Mouse (Mus musculus): ENCODE results near the gene Ski. TPM values are rescaled to one million over a fixed set of nuclear protein-coding genes. Genes with fewer than 3 reads are reported as not detected.
"Not testable (repeated sequence)": the region's sequence is repeated elsewhere in the genome, so short reads cannot be mapped to it uniquely, and the experiment has no call there.

The Ski gene
- 100 to 1,000 TPM; 133 to 138 TPM for total RNA-seq (2021)
- long read RNA-seq, experiment 1, full-length matches to known transcripts, result 101 of 214 reads
- long read RNA-seq, experiment 1, partial matches to known transcripts, result 15 of 214 reads
- long read RNA-seq, experiment 1, other reads (novel, unspliced or antisense), result 98 of 214 reads
- long read RNA-seq, experiment 2, full-length matches to known transcripts, result 126 of 252 reads
- long read RNA-seq, experiment 2, partial matches to known transcripts, result 26 of 252 reads
- long read RNA-seq, experiment 2, other reads (novel, unspliced or antisense), result 100 of 252 reads

DNA sequence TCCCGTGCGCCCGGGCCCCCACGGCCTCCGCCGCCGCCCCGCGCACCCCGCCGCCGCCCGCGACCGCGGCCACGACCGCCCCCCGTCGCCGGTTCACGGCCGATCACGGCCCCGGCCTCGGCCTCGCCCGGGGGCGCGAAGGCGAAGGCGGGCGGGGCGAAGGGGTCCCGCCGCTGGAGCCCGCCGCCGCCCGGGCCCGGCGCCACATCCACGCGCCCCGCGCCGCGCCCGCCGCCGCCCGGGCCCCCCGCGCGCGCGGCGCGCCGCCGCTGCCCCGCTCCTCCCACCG lies at the start of gene Ski:
Ski (minus strand) TSS at position 41 of the 289 bp plus-strand sequence.
- no peak for DNase-seq (ENCODE audit: low spot score in 2 of 2)

DNA sequence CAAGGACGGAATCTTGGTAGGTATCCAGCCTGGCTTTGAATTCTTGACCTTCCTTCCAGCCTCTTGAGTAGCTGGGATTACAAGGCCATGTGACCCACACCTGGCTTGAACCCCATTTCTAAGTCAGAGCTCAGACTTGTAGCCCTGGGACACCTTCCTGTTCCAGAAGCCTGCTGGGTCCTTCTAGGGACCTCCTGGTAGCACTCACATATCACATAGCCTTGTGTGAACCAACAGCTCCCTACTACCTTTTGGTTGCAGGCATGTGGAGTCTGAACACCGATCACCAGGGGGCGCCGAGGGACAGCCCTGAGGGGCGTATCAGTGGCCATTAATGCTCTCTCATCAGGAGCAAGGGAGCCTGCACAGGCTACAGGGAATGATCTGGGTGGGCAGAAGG lies 46.0 kb upstream of the Ski start:
- DNase-seq (ENCODE audit: low spot score in 2 of 2), result peak; percentile 72 to 82

DNA sequence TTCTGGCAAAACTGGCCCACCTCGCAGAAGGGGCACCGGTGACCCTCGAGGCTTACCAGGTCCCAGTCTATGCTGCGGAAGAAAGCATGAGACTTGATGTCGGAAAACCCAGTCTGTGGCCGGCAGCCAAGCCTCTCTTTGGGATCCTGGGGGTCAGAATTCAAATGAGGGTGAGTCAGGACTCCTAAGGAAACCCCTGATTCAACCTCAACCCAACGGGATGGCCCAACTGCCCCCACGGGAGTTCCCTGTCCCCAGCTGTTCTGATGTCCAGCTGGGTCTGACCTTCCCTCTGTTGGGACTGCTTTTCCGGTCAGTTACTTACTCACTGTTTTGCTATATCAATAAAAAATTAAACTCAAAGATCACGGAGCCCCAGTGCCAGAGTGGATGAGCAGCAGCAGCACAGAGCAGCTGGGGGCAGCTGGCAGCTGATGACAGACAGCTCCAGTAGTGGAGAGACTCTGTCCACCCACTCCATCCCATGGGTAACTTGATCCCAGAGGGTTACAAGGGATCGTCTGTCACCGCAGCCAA lies 45.3 kb upstream of the Ski start:
- DNase-seq (ENCODE audit: low spot score in 2 of 2), result peak in 1 of 2 experiments; percentile 34

DNA sequence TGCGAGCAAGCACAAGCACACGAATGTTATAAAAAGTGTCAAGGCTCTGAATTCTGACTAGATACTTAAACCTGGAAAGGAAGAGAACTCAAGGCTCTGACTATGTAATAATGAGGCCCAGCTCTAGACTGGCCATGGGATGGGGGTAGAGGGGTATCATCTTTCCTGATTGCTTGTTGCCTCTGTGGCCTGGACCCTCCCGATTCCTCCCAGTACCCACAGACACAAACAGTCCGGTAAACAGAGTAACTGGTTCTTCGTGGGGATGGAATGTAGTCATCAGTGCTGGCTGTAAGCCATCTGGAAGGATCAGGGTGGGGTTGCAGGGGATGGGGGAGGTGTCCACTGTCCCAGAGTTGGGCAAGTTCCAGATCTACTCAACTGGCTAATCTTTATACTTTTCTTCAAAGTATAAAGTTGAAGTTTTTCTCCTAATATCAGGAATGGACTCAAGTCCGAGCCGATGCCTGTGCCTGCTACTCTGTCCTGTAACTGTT lies 44.7 kb upstream of the Ski start:
- DNase-seq (ENCODE audit: low spot score in 2 of 2), result no peak

DNA sequence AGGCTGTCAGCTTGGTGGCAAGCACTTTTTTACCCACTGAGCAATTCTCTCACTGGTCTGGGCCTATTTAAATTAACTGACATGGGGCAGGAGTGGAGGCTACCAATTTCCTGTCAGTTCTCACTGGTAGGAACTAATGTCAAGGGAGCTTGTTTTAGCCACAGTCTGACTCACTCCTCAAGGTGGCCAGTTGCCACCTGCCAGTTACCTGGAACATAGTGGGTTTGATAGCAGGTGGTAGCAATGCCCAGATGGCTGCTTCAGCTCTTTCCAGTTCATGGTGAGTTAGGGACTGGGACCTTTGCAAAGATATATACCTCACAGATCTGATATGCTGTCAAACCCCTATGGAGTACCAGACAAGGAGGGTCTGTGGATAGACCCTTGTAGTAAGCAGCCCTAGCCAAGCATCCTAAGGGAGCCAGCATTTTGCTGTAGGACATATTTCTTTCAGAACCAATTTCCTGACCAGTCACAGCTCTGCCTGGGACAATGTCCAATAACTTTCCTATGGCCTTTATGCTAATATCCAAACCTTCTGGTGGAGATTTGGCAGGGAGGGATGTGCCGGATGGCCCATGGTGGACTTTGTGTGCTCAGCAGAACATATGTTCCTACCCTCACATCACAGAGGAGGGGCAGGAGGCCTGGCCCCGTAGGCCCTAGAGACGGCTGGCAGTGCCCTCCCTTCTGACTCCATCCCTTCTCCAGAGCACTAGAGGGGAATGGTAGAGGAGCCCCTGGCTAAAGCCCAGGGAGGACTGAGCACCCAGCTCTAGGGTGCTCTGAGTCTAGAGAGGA lies 42.3 kb upstream of the Ski start:
- DNase-seq (ENCODE audit: low spot score in 2 of 2), result no peak

DNA sequence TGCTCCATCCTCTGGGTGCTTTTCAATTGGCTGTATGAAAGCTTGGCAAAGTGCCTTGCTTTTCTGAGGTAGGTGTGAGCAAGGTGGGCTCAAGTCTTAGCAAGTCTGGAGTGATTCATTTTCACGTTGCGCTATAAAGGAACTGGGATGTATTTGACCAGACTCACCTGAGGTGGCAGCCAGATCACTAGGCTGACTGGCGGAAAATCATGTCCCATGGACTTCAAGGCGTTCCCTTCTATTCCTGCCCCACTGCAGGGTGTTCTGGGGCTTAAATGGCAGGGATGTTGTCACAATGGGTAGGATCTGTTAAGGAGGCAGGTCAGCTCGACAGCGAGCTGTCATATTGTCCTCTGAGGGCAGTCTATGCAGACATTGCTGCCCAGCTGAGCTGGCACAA lies 29.9 kb upstream of the Ski start:
- DNase-seq (ENCODE audit: low spot score in 2 of 2), result no peak

DNA sequence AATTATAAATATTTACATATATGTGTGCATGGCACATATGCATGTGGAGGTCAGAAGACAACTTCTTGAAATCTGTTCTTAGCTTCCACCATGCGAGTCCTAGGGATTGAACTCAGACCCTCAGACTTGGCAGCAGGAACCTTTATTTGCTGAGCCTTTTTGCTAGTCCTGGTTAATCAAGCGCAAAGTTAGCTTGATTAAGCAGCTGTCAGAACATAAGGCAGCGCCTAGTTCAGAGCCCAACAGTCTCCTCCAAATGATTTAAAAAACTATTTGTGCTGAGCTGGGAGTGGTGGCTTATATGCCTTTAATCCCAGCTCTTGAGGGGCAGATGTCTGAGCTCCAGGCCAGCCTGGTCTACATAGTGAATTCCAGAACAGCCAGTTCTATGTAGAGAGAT lies 28.8 kb upstream of the Ski start:
- DNase-seq (ENCODE audit: low spot score in 2 of 2), result no peak

DNA sequence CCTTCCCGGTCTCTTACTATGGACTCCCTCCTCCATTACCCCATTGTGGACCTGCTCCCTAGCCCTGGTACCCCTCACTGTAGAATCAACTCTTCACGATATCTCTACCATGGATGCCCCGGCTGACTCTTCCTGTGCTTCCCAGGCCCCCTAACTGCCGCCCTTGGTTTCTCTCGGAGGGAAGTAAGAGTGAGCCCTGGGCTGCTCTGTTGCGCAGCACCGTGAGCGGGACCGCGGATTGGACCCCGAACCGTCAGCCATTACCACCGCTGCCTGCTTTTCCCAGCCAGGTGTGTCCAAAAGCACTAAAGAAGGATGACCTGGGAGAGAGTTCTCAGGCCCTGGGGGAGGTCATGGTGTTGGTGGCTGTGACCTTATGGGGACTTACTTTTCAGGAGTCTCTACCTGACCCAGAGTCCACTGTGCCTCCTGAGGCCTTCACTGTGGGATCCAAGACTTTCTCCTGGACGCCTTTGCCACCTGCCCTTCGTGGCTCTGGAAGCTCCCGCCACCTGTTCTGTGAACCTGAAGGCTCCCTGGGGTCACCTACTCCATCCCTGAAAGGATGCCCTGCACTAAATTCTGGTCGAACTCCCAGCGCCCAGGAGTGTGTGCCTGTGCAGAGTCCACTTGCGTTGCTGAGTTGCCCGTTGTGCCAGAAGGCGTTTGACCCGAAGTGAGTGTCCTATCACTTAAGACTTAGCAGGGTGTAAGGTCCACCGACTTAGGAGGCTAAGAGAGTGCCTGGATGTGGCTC lies 28.1 kb upstream of the Ski start:
- no peak for DNase-seq (ENCODE audit: low spot score in 2 of 2)

DNA sequence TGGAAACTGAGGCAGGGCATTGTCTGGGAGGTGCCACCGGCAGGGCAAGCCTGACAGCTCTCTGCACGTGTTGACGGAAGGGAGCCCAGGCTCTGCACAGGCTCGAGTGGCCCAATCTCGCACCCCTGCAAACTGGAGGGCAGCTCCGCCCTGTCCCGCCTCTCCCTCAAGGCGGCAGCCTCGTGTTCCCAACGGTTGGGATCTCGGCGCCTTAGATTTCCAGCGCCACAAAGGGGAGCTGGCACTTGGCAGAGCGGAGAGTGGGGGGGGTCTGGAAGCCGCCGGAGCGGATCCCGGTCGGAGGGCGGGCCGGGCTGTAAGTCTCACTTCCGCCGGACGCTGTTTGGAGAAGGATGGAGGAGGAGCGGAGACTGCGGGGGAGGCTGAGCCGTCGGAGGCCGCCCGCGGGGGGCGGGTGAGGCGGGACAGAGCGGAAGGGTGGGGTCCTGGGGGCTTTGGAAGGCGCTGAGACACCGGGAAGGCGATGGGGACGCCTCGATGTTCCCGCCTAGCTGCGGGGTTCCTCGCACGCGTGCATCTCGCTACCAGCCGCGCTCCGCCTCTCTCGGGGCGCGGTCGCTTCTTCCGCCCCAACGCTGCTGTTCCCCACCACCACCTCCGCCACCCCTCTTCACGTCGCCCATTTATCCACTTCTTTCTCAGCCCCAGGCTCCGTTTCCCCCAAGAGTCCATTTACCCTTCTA lies 27.4 kb upstream of the Ski start, which contains the start of gene Faap20:
Faap20 (plus strand) TSS at position 155 of the 704 bp plus-strand sequence.
- DNase-seq (ENCODE audit: low spot score in 2 of 2), result peak; percentile 88 to 93

DNA sequence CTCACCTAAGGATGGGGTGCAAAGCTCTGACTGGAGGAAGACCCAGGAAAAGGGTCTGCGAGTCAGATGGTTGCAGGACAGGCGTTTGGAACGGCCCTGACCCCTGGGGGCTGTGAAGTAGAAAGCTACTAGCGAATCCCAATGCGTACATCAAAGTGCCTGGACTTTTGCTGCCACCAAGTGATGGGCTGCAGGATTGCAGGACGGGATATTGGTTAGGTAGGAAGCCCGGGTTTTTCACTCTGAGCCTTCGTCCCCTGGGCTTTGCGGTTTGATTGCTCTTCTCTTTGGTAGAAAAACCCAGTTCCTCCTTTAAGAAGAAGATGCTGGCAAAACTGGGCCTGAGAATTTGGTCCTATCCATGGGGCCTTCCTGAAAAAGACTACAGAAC lies 26.9 kb upstream of the Ski start:
- DNase-seq (ENCODE audit: low spot score in 2 of 2), result peak; percentile 81 to 92

DNA sequence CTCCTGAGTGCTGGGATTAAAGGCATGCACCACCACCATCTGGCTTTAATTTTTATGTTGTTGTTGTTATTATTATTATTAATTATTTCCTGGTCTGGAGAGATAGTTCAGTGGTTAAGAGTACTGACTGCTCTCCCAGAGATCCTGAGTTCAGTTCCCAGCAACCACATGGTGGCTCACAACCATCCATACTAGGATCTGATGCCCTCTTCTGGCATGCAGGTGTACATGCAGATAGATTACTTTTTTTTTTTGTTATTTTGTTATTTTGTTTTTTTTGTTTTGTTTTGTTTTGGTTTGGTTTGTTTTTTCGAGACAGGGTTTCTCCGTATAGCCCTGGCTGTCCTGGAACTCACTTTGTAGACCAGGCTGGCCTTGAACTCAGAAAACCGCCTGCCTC lies 25.7 kb upstream of the Ski start:
- not testable (repeated sequence) for DNase-seq (ENCODE audit: low spot score in 2 of 2)

DNA sequence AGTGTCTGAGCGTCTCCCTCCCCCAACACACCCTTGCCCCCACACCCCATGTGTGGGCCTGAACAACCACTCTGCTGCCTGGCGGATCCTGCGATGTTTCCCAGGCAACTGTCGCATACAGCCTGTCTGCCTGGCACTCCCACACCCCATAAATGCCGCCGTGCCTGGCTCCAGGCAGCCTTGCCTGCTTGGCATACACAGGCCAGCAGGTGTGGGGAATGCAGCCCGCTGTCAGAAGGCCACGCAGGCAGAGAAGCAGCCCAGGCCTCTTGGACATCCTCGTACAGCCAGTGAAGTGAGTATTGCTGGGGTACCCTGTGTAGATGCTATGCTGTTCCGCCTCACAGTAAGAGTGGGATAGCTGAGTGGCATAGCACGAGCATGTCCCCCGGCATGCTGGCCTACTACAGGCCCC lies 24.3 kb upstream of the Ski start:
- DNase-seq (ENCODE audit: low spot score in 2 of 2), result peak in 1 of 2 experiments; percentile 65

DNA sequence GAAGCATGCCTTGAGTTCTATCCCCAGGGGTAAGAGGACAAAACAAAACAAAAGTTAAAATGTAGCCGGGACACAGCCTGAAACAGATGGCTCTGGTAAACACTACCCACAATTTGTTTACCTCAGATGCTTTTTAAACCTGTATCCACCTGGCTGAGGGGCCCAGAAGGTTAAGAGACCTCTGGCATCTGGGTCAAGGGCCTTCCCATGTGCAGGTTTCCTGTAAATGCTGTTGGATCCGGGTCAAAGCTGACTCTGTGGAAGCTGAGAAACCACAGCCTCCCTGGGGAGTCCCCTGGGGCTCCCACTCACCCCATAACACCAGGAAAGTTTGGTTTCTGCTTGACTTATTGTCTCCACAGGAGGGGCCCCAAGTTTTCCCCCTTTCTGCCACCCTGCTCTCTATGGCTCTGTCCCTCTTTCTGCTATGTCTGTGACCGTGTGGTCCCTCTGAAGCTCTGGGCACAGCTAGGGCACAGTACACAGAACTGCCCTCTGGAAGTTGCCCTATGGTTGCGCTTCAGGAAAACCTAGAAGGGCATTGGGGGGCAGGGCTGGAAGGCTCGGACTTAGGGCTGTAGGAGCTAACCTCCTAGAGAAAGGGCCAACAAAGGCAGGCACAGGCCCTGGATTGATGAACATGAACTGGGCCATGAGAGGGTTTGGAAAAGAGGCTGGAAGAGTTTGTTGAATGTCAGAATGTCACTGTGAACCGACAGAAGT lies 23.5 kb upstream of the Ski start:
- DNase-seq (ENCODE audit: low spot score in 2 of 2), result no peak

DNA sequence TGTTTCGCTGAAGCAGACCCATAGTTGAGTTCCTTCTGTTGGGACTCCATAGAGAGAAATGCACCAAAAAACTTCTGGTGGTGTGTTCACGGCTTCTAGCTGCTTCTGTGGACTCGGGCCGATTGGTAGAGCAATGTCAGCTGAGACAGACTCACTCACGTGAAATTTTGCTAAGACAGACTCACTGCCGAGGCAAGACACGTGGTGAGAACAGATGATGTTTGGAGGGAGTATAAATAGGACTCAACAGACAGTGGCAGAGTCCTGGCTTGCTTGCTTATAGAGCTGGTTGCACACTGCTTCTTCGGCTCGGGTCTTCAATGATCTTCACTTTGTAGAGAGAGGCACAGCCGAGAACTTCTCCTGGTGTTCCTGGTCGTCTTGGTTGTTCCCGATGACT lies 20.8 kb upstream of the Ski start:
- DNase-seq (ENCODE audit: low spot score in 2 of 2), result no peak

DNA sequence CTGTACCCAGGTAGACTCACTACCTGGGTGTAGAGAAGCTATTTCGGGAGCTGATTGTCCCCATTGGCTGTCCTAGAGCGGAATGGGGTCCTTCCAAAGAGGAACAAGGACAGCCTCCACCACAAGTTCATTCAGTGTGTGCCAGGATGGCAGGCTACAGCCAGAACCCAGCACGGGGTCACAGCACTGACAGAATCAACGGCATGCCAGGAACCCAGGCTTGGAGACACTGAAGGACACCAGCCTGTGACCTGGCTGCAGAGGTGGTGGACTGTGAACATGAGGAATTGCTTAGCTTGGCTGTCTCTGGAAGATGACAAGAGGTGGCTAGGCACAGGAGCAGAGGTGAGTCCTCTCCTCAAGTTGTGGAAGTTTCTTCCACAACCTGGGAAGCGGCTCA lies 19.9 kb upstream of the Ski start:
- no peak for DNase-seq (ENCODE audit: low spot score in 2 of 2)

DNA sequence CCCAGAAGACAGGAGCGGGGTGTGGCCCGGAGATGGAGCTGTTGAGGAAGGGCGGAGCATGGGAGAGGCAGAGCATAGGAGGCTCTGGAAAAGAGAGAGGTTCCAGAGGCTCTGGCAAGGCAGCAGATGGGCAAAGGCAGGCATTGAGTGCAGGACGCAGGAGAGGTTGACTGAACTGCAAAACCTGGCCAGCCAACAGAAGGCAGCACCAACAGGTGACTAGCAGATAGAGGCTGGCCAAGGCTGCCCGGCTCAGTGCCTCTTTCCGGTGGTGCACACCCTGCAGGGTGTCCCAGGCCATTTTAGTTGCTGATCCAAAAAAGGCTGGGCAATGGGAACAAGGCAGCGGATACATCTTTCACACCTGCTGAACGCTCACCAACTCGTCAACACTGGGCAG lies 19.4 kb upstream of the Ski start:
- no peak for DNase-seq (ENCODE audit: low spot score in 2 of 2)

DNA sequence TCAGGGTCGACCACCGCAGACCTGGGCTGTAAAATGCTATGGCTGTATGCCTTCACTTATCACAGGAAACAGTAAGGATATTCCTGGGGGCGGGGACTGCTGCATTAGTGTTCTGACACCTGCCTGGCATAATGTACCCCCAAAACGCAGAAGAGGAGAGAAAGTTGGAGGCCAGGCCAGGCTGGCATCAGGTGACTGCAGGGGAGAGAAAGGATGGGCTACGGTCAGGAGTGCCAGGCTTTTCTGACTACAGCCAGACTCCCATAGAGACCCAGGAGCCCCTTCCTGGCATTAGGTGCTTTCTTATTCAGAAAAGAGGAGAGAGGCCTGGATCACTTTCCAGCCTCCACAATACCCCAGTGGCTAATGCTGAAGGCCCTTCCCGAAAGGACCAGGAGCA lies 17.1 kb upstream of the Ski start:
- DNase-seq (ENCODE audit: low spot score in 2 of 2), result no peak

DNA sequence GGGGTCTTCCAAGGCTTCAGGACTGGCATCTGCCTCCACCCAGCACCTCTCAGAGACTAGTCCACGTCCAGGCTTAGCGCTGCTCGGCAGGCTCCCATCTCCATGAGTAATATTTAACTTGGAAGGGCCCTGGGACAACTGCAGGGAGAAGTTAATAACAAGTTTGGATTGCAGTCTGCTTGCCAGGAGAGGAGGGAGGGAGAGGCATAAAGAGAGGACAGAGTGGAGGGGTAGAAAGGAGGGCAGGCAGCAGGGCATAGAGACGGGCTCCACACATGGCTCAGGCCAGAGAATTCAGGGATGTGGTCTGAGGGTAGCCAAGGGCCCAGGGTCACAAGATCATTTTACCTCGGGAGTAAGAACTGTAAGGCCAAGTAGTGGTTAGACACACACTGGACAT lies 15.9 kb upstream of the Ski start:
- peak in 1 of 2 experiments; percentile 57 for DNase-seq (ENCODE audit: low spot score in 2 of 2)

DNA sequence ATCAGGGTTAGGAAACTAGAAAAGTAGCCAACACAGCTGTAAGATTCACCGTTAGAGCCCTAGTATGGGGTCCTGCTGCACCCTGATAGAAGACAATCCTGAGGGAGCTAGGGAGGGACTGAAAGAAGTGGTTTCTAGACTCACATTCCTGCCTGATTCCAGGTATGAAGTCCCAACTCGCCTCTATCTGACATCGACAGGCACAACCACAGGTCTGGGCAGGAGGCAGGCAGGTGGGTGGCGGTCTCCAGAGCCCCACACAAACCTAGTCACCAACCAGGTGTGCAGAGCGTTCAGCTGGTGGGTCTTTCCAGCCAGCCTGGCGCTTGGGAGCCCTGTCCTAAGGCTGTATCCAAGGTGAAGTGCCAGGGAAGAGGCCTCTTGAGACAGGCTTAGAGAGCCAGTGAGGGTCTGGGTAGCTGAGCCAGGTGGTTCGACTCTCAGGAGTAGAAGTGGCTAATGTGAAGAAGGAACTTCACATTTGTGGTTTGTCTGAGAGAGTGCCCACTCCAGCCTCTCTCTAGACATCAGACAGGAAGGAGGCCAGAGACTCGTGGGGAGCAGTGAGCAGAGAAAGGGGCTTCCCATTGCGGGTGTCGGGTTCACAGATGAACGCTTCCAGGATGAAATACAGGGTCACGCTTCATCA lies 14.5 kb upstream of the Ski start:
- DNase-seq (ENCODE audit: low spot score in 2 of 2), result no peak

All from gastrocnemius, postnatal 4 days (tissue).